Mouse (Mus musculus) heart, postnatal 36 days (tissue): ENCODE measurements around the gene Pde2a. TPM values are rescaled to one million over a fixed set of nuclear protein-coding genes. Genes with fewer than 3 reads are reported as not detected.
A peak's percentile ranks its signal among the peaks of the same experiment; 100 is the strongest.

Experiments
- DNase-seq, 2 experiments: peaks; one replicate each; pipeline ENCODE4 v3.0.0; 2021 to 2022
- intact Hi-C: fragments of 180-260 bp; cut with DNase I; formaldehyde crosslinking; loops from one replicate; pipeline ENCODE4 v1.15.1; 2025
- total RNA-seq, 2 experiments: library from RNA; stranded (reverse); gene quantifications; 2 replicates each; pipeline ENCODE4 v1.2.3; 2021

Gene Pde2a
- total RNA-seq, 2 experiments from 2014 or later: 51.8 to 74.3 TPM

GRCm38 (mm10) chr7:101450422-101451401 lies 29.2 kb downstream of the Pde2a start:
- intact Hi-C loops: loop anchor here (1.0 kb wide), 2 partner anchors 53 to 91 kb away; no protein-coding TSS in a partner anchor
- peak; percentile 94 to 96 for DNase-seq

DNA sequence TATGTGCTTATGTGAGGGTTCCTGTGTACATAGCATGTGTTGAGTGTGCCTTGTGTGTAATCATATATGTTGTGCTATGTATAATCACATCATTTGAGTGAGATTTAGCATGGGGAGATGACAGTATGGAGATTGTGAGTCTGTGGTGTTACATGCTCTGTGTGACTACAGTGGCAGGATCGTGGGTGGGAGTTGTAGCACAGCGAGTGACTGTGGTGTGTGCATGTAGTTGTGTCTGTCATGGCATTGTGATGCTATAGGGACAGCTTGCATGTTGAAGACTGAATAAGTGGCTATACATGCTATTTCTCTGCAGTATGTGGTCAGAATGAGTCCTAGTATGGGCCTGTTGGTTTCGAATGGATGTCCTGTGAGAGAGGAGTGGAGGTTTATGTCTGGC lies 31.2 kb downstream of the Pde2a start:
- intact Hi-C loops: loop anchor here (2.0 kb wide), 1 partner anchor 20 kb away; no protein-coding TSS in a partner anchor
- no peak for DNase-seq

GRCm38 (mm10) chr7:101453296-101453695 lies 31.8 kb downstream of the Pde2a start:
- DNase-seq: no peak
- intact Hi-C loops: loop anchor here (2.0 kb wide), 1 partner anchor 20 kb away; no protein-coding TSS in a partner anchor

DNA sequence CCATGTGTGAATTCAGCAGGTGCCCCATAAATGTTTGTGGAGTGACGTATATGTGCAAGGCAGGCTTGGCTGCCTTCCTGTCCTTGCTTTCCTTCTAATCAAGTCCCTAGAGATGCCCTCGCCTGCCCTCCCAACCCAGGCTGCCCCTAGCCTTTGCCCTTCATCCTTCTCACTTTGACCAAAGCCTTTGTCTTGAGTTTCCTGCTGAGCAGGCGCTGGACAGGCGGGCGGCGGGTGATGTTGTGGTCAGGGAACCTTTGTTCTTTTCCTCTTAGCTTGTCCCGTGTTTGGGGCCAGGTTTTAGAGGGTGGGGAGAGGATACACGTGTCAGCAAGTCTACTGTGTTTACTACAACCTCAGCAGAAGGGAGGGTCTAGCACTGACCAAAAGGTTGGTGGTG lies 32.2 kb downstream of the Pde2a start:
- DNase-seq: peak; percentile 55 to 57
- intact Hi-C loops: loop anchor here (2.0 kb wide), 1 partner anchor 19 kb away; no protein-coding TSS in a partner anchor

DNA sequence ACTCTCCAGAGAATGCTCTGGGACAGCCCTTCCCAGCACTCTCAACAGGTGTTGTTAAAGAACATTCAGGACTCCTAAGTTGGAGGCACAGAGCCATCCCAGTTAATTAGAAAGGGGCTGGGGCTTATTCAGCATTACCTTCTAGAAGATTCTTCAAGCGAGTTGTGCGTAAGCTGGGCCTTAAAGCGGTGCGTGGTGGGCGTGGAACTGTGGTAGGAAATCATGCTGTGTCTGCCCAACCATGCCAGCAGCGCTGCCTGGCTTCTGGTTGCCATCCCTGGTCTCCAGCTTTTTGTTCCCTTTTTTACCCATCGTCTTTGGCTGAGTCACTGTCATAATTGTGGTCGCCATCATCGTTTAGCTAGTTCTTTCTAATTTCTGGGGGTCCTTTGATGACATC lies 33.0 kb downstream of the Pde2a start:
- intact Hi-C loops: no loop called here
- peak in 1 of 2 experiments; percentile 16 for DNase-seq

DNA sequence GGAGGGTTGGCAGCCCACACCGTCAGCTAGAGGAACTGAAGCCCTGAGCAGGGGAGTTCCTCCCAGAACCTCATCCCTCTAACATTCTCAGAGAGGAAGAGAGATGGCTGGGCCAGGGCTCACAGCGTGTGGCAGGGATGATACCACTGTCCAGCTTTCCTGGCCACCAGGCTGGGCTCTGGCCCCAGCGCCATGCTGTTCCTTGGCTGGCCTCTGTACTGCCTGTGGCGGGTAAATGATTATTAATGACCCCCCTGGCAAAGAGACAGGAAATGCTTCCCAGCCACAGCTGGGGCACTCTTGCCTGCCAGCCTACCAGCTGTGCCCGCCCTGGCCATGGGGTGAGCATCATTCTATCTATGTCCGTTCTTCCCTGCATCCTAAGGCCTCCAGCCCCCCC lies 33.6 kb downstream of the Pde2a start:
- intact Hi-C loops: no loop called here
- peak in 1 of 2 experiments; percentile 14 for DNase-seq

GRCm38 (mm10) chr7:101456318-101456717 lies 34.8 kb downstream of the Pde2a start:
- intact Hi-C loops: no loop called here
- DNase-seq: peak in 1 of 2 experiments; percentile 7

- peak in 1 of 2 experiments; percentile 33 for DNase-seq
- intact Hi-C loops: no loop called here
Observed at GRCm38 (mm10) chr7:101456789-101457188, 35.3 kb downstream of the Pde2a start.

GRCm38 (mm10) chr7:101457283-101457682 lies 35.8 kb downstream of the Pde2a start:
- DNase-seq: no peak
- intact Hi-C loops: no loop called here

DNA sequence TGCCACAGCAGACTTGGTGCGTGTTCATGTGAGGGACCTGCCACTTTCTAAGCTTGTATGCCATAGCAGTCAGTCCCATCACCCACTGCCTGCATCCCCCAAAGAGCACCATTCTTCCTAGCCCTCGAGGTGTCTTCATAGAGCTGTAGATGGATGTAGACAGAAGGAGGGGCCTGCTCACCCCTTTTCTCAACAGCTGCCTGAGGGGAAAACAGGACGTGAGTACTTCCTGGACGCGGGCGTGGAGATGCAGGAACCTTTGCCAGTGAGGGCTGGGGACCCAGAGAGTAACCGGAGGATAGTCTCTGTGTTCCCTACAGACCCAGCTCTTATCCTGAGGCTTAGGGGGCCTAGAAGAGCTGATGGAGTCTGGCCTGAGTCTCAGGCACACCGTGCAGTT lies 36.3 kb downstream of the Pde2a start:
- DNase-seq: peak; percentile 43 to 50
- intact Hi-C loops: no loop called here

- no peak for DNase-seq
- intact Hi-C loops: no loop called here
Observed at GRCm38 (mm10) chr7:101458278-101458781, 36.8 kb downstream of the Pde2a start.

- intact Hi-C loops: no loop called here
- DNase-seq: no peak
Observed at GRCm38 (mm10) chr7:101459305-101459813, 37.9 kb downstream of the Pde2a start.

GRCm38 (mm10) chr7:101459923-101460607 lies 38.6 kb downstream of the Pde2a start:
- intact Hi-C loops: loop anchor here (2.0 kb wide), 1 partner anchor 21 kb away; no protein-coding TSS in a partner anchor
- no peak for DNase-seq

DNA sequence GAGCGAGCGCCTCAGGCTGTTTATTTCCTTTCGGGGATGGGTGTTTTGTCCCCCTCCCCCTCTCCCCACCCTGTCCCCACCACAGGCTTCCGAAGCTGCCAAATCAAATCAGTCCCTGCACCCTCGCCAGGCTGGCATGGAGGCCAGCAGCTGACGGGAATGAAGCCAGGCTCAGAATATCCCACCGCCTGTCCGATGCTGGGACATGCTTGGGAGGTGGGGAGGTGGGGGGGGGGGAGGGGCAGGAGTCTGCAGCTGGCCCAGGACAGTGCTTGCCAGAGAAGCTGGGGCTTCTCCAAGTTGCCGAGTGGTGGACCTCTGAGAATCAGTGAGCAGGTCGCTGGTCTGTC lies 39.1 kb downstream of the Pde2a start:
- intact Hi-C loops: loop anchor here (2.0 kb wide), 1 partner anchor 20 kb away; no protein-coding TSS in a partner anchor
- peak in 1 of 2 experiments; percentile 70 for DNase-seq

GRCm38 (mm10) chr7:101461571-101461970 lies 40.1 kb downstream of the Pde2a start:
- DNase-seq: no peak
- intact Hi-C loops: loop anchor here (2.0 kb wide), 1 partner anchor 19 kb away; no protein-coding TSS in a partner anchor

GRCm38 (mm10) chr7:101462327-101463068 lies 41.0 kb downstream of the Pde2a start:
- intact Hi-C loops: no loop called here
- no peak for DNase-seq

DNA sequence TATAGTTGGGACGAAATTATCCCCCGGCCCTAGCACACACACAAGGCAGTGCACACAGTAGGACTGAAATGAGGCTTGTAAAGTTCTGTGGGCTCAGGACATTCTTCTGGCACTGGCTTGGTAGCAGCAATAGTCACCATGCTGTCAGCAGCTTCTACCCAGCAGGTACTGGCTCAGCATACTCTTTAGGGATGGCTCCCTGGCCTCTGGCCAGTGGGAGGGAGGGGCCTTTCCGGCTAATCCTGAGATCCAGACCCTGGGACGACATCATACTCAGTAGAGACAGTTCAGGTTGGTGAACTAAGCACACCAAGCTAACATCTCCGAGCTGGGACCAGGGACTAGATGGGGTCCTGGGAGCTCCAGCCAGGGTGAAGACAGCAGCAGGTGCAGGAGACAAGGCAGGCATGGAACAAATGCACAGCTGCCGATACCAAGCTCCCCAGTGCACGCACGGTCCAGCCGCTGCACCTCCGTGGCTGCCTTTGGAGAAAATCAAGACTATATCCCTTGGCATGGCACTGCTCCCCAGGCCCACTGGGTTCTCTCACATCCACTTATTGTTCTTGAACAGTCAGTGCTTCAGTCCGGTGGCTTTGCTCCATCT lies 42.3 kb downstream of the Pde2a start:
- no peak for DNase-seq
- intact Hi-C loops: no loop called here

GRCm38 (mm10) chr7:101464927-101465326 lies 43.4 kb downstream of the Pde2a start:
- no peak for DNase-seq
- intact Hi-C loops: no loop called here

DNA sequence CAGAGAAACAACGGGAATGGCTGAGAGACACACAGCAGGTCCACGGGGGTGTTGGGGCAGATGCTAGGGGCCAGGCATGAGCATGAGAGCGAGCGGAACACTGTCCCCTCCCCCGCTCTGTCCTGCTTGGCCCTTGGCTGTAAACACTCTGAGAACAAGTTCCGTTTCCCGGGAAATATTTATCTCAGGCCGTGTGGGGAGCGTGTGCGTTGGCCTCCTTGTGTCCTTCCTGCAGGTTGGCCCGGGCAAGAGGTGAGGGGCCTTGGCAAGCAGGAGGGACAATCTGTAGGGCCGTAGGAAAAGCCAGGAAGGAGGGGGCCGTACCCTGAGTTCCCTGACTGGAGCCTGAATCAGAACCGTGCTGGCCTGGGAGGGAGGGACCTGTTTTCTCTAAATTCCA lies 43.9 kb downstream of the Pde2a start:
- intact Hi-C loops: no loop called here
- DNase-seq: peak; percentile 70
